Mouse (Mus musculus) bone marrow, adult 2 months (tissue): ENCODE measurements around the gene Ipo13.

Experiments
- CTCF ChIP-seq: fragments of 200-500 bp; IDR thresholded peaks from 2 replicates; pipeline ENCODE4 v1.5.1; 2011; ENCODE audit warnings: low read length, control low read depth; ENCODE audit not compliant: control insufficient read depth, insufficient read depth
- POLR2A ChIP-seq: fragments of 200-500 bp; IDR thresholded peaks from 2 replicates; pipeline ENCODE4 v1.6.1; 2011; ENCODE audit warnings: low read depth, mild to moderate bottlenecking, control low read depth, low read length, borderline replicate concordance; ENCODE audit not compliant: control insufficient read depth

GRCm38 (mm10) chr4:117913421-117913820 lies 1.4 kb downstream of the Ipo13 start:
- no peak for TF ChIP-seq POLR2A
- no peak for TF ChIP-seq CTCF
